Mouse (Mus musculus) ES-Bruce4 (cell line): ENCODE data around the gene Lpin3.

Source experiments
- EP300 ChIP-seq: IDR thresholded peaks from 2 replicates; pipeline ENCODE4 v1.6.1; 2011; ENCODE audit warnings: low read depth, low read length; ENCODE audit not compliant: insufficient read depth
- POLR2A ChIP-seq: IDR thresholded peaks from one replicate; pipeline ENCODE4 v1.8.1; 2011; ENCODE audit warnings: low read length; ENCODE audit not compliant: insufficient read depth

DNA sequence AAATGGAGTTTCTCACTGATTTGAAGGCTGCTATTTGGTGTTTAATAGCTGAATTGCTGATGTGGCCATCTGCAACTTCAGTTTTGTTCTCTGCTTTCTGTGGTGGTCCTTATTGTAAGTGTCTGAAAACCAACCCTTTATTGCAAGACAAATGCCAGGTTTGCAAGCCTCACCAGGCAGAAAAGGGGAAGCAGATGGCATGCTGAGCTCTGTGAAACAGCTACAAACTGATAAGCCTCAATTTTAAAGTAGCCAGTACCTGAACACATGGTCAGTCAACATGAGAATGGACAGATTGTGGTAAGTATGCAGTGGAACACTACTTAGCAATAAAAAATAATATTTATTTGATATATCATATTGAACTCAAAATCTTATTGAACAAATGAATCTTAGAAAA lies 39.6 kb upstream of the Lpin3 start:
- TF ChIP-seq EP300 (no peak), POLR2A (no peak)
